Mouse (Mus musculus) liver, embryonic 16.5 days (tissue): ENCODE results near the gene Mapk3. TPM values are rescaled to one million over a fixed set of nuclear protein-coding genes. Genes with fewer than 3 reads are reported as not detected.

Experiments used
- ATAC-seq: fragments of 200-750 bp; cut with Nextera tagmentation; 2 replicates; pipeline ENCODE4 v1.8.0; 2017; ENCODE audit warnings: low read depth, mild to moderate bottlenecking, moderate number of reproducible peaks, moderate library complexity
- H3K27ac ChIP-seq: fragments of 300-500 bp; sonication (generic); 2 replicates; pipeline ENCODE4 v1.5.1; 2014; ENCODE audit warnings: mild to moderate bottlenecking, low read length
- H3K27me3 ChIP-seq: fragments of 300-500 bp; sonication (generic); 2 replicates; pipeline ENCODE4 v1.6.1; 2014; ENCODE audit warnings: low read depth, low read length, mixed read lengths; ENCODE audit not compliant: control insufficient read depth, insufficient read depth
- H3K36me3 ChIP-seq: fragments of 300-500 bp; sonication (generic); 2 replicates; pipeline ENCODE4 v1.6.1; 2014; ENCODE audit warnings: mild to moderate bottlenecking; ENCODE audit not compliant: control insufficient read depth, insufficient read depth
- H3K4me1 ChIP-seq: fragments of 300-500 bp; sonication (generic); 2 replicates; pipeline ENCODE4 v1.6.1; 2014; ENCODE audit warnings: low read depth, low read length, mixed read lengths; ENCODE audit not compliant: control insufficient read depth
- H3K4me2 ChIP-seq: fragments of 300-500 bp; sonication (generic); 2 replicates; pipeline ENCODE4 v1.6.1; 2014; ENCODE audit warnings: low read depth, low read length, mixed read lengths
- H3K4me3 ChIP-seq: fragments of 300-500 bp; sonication (generic); 2 replicates; pipeline ENCODE4 v1.5.1; 2014; ENCODE audit warnings: low read depth, mild to moderate bottlenecking, low read length
- H3K9ac ChIP-seq: fragments of 300-500 bp; sonication (generic); 2 replicates; pipeline ENCODE4 v1.6.1; 2014; ENCODE audit warnings: low read depth, low read length
- H3K9me3 ChIP-seq: fragments of 300-500 bp; sonication (generic); replicated peaks from 2 replicates; pipeline ENCODE4 v1.6.1; 2016; ENCODE audit warnings: low read length; ENCODE audit not compliant: control insufficient read depth
- WGBS: fragments of 180-500 bp; shearing (Covaris S2); extraction: QIAGEN DNeasy Blood & Tissue Kit; methylation state at CpG from one replicate; pipeline ENCODE4 v1.1.7; 2014; ENCODE audit not compliant: insufficient replicate concordance; 5-methylcytosine and 5-hydroxymethylcytosine counted together
- polyA plus RNA-seq: library from polyadenylated mRNA; unstranded; fragments of >200 nt; fragmentation: Nextera tagmentation; extraction: Ambion mirVana; gene quantifications from 2 replicates; pipeline ENCODE4 v1.2.1, GENCODE M21; 2015

Mapk3 gene
- 19.6 and 22.3 TPM in 2 replicates for polyA plus RNA-seq

DNA sequence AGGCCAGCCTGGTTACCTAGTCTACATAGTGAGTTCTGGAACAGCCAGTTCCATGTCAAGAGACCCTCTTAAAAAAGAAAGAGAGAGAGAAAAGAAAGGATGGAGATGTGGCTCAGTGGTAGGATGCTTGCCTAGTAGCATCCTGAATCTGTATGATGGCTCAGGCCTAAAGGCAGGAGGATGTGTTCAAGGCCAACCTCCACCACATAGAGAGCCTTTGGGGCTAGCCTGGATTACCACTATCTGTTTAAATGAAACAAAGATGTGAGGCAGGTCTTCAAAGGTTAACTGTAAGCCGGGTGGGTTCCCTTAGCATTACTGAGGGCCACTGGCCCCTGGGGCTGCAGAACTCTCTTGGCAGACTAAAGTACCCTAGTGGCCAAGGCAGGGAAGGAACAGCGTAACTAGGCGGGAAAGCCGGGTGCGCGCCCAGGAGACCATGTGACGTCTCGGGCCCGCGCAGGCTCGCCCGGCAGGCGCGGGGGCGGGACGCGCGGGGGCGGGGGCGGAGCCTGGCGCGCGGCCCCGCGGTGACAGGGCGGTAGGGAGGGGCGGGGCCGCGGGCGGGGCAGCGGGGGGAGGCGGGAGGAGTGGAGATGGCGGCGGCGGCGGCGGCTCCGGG, at the start of gene Mapk3:
Mapk3 (plus strand) TSS at position 552 of the 622 bp plus-strand sequence.
- H3K27ac ChIP-seq: peak within 1 kb of the TSS; percentile 87
- peak within 1 kb of the TSS; percentile 80 for H3K4me3 ChIP-seq
- peak within 1 kb of the TSS; percentile 88 for H3K9ac ChIP-seq
- peak within 1 kb of the TSS; percentile 87 for H3K4me2 ChIP-seq
- 1% methylated on average over 25 of the region's 38 CpGs for WGBS
- no peaks in the 10 kb centered on the region for H3K9me3 ChIP-seq
- H3K36me3 ChIP-seq: 0 out of 2 replicates have a peak, but pooled peaks cover under 1% of the 10 kb centered on the region
- H3K4me1 ChIP-seq: peaks cover 38% of the 10 kb centered on the region
- no peaks in the 10 kb centered on the region for H3K27me3 ChIP-seq
- peak; percentile 89 for ATAC-seq

DNA sequence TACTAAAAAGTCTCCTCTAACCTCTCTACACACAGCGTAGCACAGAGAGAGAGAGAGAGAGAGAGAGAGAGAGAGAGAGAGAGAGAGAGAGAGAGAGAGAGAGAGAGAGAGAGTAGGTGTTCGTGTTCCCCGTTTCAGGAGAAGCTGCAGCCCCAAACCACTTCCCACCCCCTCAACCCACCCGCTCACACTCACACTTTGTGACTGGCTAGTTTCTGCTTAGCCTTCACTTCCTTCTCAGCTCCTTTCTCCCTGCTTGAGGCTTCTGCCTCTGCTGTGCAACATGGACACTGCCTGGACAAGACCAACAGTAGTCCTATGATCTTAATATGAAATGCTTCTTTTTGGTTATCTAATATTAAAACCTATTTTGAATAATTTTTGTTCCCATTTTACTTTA, 49.1 kb upstream of the Mapk3 start:
- no peaks in the 10 kb centered on the region for H3K4me1 ChIP-seq
- H3K4me3 ChIP-seq: no peak overlapping the region
- ATAC-seq: no peak
- H3K9me3 ChIP-seq: no peaks in the 10 kb centered on the region; the same call in 1 of the 2 replicates
- H3K9ac ChIP-seq: no peak overlapping the region
- H3K36me3 ChIP-seq: no peaks in the 10 kb centered on the region
- H3K27me3 ChIP-seq: no peaks in the 10 kb centered on the region
- H3K27ac ChIP-seq: no peak overlapping the region
- WGBS: 39% methylated on average over 4 of the region's 4 CpGs
- H3K4me2 ChIP-seq: no peak overlapping the region

DNA sequence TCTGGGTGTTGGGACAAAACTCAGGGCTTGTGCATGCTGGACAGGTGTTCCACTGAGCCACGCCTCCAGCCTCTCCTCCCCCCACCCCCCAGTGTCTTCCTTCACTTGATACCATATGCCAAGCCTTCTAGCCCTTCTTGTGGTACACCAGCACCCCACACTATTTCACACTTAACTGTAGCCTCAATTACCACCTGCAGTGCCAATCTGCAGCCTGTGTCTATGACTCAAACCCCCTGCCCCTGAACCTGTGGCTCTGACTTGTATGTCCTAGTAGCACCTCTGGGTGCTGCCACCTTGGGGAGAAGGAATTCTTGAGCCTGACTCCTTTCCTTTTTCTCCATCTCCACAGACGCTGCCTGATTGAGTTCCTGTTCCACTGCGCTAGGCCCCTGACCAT, 47.5 kb upstream of the Mapk3 start:
- WGBS: 72% methylated on average over 3 of the region's 3 CpGs

DNA sequence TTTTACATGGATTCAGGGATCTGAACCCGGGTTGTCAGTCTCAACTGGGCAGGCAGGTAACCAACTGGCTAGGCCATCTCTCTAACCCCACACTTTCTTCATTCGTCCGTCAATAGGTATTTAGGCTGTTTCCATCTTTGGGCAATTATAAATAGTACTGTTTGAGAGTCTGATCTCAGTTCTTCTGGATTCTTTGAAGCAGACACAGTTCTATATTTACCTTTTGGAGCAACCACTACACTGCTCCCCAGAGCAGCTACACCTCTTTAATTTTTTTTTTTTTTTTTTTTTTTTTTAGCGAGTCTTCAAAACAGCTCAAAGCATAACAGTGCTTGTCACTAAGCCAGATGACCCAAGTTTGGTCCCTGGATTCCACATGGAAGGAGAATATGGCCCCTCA, 43.7 kb upstream of the Mapk3 start:
- ATAC-seq: no peak

More for the DNA sequence above, 47.5 kb upstream of the Mapk3 start:
- H3K4me2 ChIP-seq: no peak overlapping the region
- no peak overlapping the region for H3K4me3 ChIP-seq
- no peak overlapping the region for H3K9ac ChIP-seq
- no peaks in the 10 kb centered on the region for H3K27me3 ChIP-seq
- H3K9me3 ChIP-seq: no peaks in the 10 kb centered on the region; the same call in 1 of the 2 replicates
- H3K4me1 ChIP-seq: no peaks in the 10 kb centered on the region
- no peak overlapping the region for H3K27ac ChIP-seq
- ATAC-seq: no peak
- H3K36me3 ChIP-seq: no peaks in the 10 kb centered on the region

DNA sequence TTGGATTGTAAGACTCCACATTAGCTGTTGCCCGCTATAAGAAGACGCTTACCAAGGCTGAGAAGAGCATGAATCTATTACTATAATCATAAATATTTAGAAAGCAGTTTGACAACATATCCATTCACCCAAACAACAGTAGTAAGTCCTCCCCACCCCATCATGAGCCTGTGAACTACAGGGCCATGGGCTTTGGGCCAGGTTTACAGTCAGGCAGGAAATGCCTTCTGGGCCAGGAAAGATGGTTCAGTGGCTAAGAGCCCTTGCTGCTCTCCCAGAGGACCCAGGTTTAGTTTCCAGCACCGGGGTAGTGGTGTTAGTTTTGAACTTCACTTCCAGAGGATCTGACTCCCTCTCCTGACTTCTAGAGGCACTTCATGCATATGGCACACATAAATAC, 41.8 kb upstream of the Mapk3 start:
- Histone ChIP-seq H3K9ac (no peak overlapping the region), H3K4me2 (no peak overlapping the region), H3K4me3 (no peak overlapping the region), H3K27ac (no peak overlapping the region), H3K27me3 (no peaks in the 10 kb centered on the region), H3K36me3 (no peaks in the 10 kb centered on the region), H3K4me1 (no peaks in the 10 kb centered on the region), H3K9me3 (no peaks in the 10 kb centered on the region)
- ATAC-seq: no peak
- WGBS: 76% methylated on average over 3 of the region's 3 CpGs

More for the DNA sequence above, 43.7 kb upstream of the Mapk3 start:
- no peaks in the 10 kb centered on the region for H3K9me3 ChIP-seq
- H3K9ac ChIP-seq: no peak overlapping the region
- H3K27ac ChIP-seq: no peak overlapping the region
- no peak overlapping the region for H3K4me2 ChIP-seq
- H3K4me1 ChIP-seq: no peaks in the 10 kb centered on the region
- no peaks in the 10 kb centered on the region for H3K27me3 ChIP-seq
- H3K36me3 ChIP-seq: no peaks in the 10 kb centered on the region
- no peak overlapping the region for H3K4me3 ChIP-seq
- 67% methylated on average over 4 of the region's 4 CpGs for WGBS

DNA sequence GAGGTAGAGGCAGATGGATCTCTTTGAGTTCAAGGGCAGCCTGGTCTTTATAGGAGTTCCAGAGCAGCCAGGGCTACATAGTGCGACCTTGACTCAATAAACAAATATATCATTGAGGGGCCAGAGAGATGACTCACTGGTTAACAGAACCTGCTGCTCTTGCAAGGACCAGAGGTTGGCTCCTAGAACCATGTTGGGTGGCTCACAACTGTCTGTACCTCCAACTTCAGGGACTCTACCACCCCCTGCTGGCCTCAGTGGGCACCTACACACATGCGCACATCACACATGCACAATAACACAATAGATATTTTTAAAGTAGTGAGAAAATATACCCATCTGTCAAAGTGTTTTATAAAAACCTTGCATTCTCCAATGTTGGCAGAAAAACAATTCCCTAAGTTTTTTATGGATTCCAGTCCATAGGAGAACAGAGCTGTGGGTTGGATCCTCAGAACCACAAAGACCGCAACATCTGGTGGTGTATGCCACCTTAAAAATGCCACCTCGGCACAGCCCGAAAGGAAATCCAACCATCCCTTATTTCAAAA, 40.5 kb upstream of the Mapk3 start:
- H3K27ac ChIP-seq: no peak overlapping the region
- H3K4me2 ChIP-seq: no peak overlapping the region
- H3K9me3 ChIP-seq: no peaks in the 10 kb centered on the region
- H3K9ac ChIP-seq: no peak overlapping the region
- 84% methylated on average over 5 of the region's 5 CpGs for WGBS
- H3K36me3 ChIP-seq: no peaks in the 10 kb centered on the region
- no peak for ATAC-seq
- no peak overlapping the region for H3K4me3 ChIP-seq
- no peaks in the 10 kb centered on the region for H3K27me3 ChIP-seq
- no peaks in the 10 kb centered on the region for H3K4me1 ChIP-seq

DNA sequence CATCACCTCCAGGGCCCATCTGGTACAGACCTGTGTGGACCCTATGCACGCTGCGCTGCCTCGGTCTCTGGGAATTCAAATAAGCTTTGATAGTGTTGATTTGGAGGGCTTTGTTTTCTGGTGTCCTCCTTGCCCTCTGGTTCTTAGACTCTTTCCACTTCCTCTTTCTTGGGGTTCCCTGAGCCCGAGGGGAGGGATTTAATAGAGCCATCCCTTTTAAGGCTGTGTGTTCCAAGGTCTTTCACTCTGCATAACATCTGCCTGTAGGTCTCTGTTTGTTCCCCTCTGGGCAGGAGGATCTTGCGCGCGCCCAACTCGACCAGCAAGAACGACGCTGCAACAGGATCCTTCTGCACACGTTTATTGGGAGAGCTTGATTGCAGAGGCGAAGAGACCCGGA, 37.8 kb upstream of the Mapk3 start:
- Histone ChIP-seq H3K27me3 (no peaks in the 10 kb centered on the region), H3K9ac (no peak overlapping the region), H3K4me2 (no peak overlapping the region), H3K27ac (no peak overlapping the region), H3K36me3 (no peaks in the 10 kb centered on the region), H3K9me3 (no peaks in the 10 kb centered on the region), H3K4me3 (no peak overlapping the region), H3K4me1 (no peaks in the 10 kb centered on the region)
- 77% methylated on average over 13 of the region's 13 CpGs for WGBS
- no peak for ATAC-seq

DNA sequence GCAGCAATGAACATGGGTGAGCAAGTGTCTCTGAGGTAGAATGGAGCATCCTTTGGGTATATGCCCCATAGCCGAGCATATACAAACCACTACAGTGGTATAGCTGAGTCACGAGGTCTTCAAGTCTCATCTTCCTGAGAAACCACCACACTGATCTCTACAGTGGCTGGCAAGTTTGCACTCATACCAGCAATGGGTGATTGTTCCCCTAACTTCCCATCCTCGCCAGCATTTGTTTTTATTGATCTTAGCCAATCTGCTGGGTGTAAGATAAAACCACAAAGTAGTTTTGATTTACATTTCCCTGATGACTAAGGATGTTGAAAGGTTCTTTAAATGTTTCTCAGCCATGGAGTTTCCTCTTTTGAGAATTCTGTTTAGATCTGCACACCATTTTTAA, 34.3 kb upstream of the Mapk3 start:
- no peaks in the 10 kb centered on the region for H3K36me3 ChIP-seq
- ATAC-seq: no peak
- no peak overlapping the region for H3K27ac ChIP-seq
- no peak overlapping the region for H3K4me3 ChIP-seq
- H3K9ac ChIP-seq: no peak overlapping the region
- H3K27me3 ChIP-seq: no peaks in the 10 kb centered on the region
- no peaks in the 10 kb centered on the region for H3K4me1 ChIP-seq
- 22% methylated on average over 3 of the region's 3 CpGs for WGBS
- H3K4me2 ChIP-seq: no peak overlapping the region
- no peaks in the 10 kb centered on the region for H3K9me3 ChIP-seq

DNA sequence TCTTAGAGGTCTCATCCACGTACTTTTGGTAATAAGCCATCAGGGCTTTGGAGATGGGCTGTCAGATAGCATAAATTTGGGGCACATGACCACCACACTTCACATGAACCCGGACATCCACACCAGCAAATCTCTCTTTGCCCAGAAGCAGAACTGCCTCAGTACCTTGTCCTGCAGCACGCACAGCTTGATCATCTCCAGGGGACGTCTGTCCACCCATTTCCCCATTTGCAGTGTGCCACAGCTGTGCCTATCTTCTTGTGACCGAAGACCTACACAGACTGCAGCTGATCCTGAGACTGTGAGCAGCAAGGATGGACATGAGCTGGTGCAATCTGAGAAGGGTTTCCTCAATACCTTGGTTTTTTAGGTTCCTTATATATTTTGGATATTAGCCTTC, 33.7 kb upstream of the Mapk3 start:
- H3K27me3 ChIP-seq: no peaks in the 10 kb centered on the region
- H3K4me3 ChIP-seq: no peak overlapping the region
- no peak overlapping the region for H3K9ac ChIP-seq
- no peak overlapping the region for H3K27ac ChIP-seq
- WGBS: 31% methylated on average over 5 of the region's 5 CpGs
- no peaks in the 10 kb centered on the region for H3K36me3 ChIP-seq
- no peaks in the 10 kb centered on the region for H3K4me1 ChIP-seq
- no peaks in the 10 kb centered on the region for H3K9me3 ChIP-seq
- no peak overlapping the region for H3K4me2 ChIP-seq
- ATAC-seq: no peak
